Mouse (Mus musculus) hematopoietic stem cell, adult 5-6 weeks (primary cell): ENCODE measurements around the gene Pnpla8. TPM values are rescaled to one million over a fixed set of nuclear protein-coding genes. Genes with fewer than 3 reads are reported as not detected.
A peak's percentile ranks its signal among the peaks of the same experiment; 100 is the strongest.

ENCODE experiments used
- ATAC-seq, 2 experiments: fragments of 125-278 bp in 1 of 2; replicated peaks in 1 of 2; 2 replicates each; pipeline ENCODE4 v1.8.0; 2016 to 2017; ENCODE audit warnings: inconsistent platforms in 2 of 2, mild to moderate bottlenecking in 2 of 2, moderate number of reproducible peaks in 2 of 2, low read depth in 1 of 2, moderate TSS enrichment in 1 of 2; ENCODE audit not compliant: low FRiP score in 2 of 2, poor library complexity in 2 of 2, severe bottlenecking in 2 of 2, insufficient read depth in 1 of 2, low TSS enrichment in 1 of 2
- total RNA-seq: library from RNA; stranded (forward); fragments of 172-1452, 232-1000 nt; gene quantifications from 2 replicates; pipeline ENCODE4 v1.2.3, GENCODE M21; 2017

The Pnpla8 gene
- total RNA-seq, 1 experiment from 2014 or later = 66.1 TPM

- peak; percentile 30 to 37; a peak in 3 of 4 replicates for ATAC-seq
Observed at GRCm38 (mm10) chr12:44329316-44330215, 108.4 kb downstream of the Pnpla8 start.

- ATAC-seq = 0 out of 4 replicates have a peak, but pooled peaks of 1 of the 2 experiments have one; percentile 9
Observed at GRCm38 (mm10) chr12:44330216-44330719, 109.1 kb downstream of the Pnpla8 start.

GRCm38 (mm10) chr12:44337136-44337640 lies 116.0 kb downstream of the Pnpla8 start:
- ATAC-seq = no peak

- ATAC-seq = no peak
Observed at GRCm38 (mm10) chr12:44338195-44338622, 117.0 kb downstream of the Pnpla8 start.

GRCm38 (mm10) chr12:44344075-44344474 lies 122.9 kb downstream of the Pnpla8 start:
- ATAC-seq = no peak

GRCm38 (mm10) chr12:44345251-44345650 lies 124.1 kb downstream of the Pnpla8 start:
- no peak for ATAC-seq

- no peak for ATAC-seq
Observed at GRCm38 (mm10) chr12:44346143-44346542, 125.0 kb downstream of the Pnpla8 start.

GRCm38 (mm10) chr12:44355116-44355515 lies 133.9 kb downstream of the Pnpla8 start:
- no peak for ATAC-seq

GRCm38 (mm10) chr12:44357460-44357859 lies 136.3 kb downstream of the Pnpla8 start:
- ATAC-seq = no peak

GRCm38 (mm10) chr12:44357881-44358280 lies 136.7 kb downstream of the Pnpla8 start:
- no peak for ATAC-seq

GRCm38 (mm10) chr12:44371076-44371710 lies 150.0 kb downstream of the Pnpla8 start:
- peak; percentile 36 to 78; a peak in 2 of 4 replicates for ATAC-seq

Other genes starting within 250 kb of the Pnpla8 start
- gene Dnajb9, start 11.0 kb upstream of the Pnpla8 start, total RNA-seq = 96.4 and 122 TPM in 2 replicates
- gene Nrcam, start 107.5 kb downstream of the Pnpla8 start, total RNA-seq = not detected in 2 replicates